Mouse (Mus musculus) right cerebral cortex, postnatal 4 days (tissue): ENCODE measurements around the gene Kif1a.
A peak's percentile ranks its signal among the peaks of the same experiment; 100 is the strongest.

ENCODE experiments used
- DNase-seq: peaks from one replicate; pipeline ENCODE4 v3.0.0-alpha.2; 2022

Gene Kif1a

GRCm38 (mm10) chr1:93101571-93102061 lies at the start of gene Kif1a:
Kif1a (minus strand) TSS chr1:93101951.
- DNase-seq, result peak; percentile 91

DNA sequence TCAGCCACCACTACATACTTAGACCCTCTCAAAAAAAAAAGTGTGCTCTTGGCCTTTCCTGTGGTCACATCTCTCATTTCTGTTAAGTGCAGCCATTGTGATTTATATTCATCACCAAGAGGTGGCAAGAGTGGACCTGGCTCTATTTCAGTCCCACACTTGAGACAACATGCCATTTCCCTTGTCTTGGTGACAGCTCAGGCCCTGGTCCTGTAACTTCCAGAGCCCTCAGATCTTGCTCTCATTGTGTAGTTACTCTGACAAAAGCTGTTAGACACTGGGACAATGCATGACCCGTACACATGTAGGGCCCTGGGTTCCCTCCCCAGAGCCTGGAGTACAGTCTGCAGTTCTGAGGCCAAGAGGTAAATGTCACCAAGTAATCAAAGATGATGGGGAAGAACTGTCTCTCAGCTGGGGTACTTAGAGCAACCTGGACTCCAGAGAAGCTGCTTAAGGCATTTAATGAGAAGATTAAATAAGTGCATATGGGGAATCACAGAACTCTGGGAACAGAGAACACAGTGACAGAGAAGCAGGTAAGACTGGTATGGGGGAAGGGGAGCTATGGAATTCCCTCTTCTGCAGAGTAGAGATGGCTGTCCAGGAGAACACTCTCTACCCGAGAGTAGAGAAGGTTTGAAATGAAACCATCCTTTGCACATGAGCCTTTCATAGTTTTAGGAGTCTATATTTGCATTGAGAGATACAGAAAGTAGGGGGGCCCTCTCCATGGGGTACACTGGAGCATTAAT lies 49.3 kb upstream of the Kif1a start:
- DNase-seq, result no peak

DNA sequence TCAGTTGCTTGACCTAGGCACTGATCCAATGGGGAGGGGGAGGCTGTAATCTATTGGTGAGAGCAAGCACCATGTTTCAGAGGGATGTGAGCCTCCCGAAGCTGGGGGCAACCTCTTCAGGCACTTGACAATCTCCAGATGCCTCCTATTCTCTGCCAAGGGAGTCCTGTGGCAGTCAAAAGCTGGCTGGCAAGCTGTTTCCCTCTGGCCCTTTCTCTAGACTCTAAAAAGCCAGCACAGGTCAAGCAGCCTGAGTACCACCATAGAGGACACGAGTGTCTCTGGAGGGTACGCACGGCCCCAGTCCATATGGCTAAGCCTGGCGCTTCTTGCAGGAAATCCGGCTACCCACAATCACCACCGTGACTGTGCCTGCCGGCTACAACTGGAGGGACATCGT lies 42.4 kb upstream of the Kif1a start:
- DNase-seq, result no peak

DNA sequence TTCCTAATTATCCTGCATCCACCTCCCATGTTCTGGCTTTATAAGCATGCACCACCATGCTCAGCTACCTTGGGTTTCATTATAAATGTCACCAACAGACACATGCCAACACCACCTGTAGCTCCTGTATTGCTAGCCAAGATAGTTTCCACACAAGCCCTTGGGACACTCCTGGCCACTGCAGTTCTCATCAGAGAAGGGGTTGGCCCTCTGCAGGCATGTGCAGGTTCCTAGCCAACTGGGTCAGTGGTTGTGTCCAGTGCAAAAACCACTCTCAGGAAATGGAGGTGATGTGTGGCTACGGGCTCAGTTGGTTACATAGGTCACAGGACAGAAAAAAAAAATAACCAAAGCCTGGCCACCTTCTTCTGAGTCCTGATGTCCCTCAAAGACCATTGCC lies 41.1 kb upstream of the Kif1a start:
- no peak for DNase-seq

DNA sequence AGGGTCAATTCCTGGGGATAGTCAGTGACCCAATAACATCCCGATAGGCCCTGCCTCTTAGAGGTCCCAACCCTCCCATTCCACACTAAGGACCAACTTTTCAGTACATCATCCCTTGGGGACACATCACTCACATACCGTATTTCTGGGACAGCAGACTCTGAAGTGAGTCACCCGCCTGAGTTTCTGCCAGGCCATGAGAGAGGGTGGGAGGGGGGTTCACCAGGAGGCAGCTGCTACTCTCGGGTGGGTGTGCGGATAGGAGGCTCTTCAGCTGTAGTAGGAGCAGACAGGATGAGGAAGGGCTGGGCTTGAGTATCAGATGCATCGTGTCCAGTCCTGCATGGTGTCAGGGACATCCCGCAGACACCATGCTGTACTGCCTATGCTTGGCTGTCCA lies 38.0 kb upstream of the Kif1a start:
- no peak for DNase-seq

- DNase-seq, result no peak
Observed at GRCm38 (mm10) chr1:93138534-93138933, 36.8 kb upstream of the Kif1a start.

GRCm38 (mm10) chr1:93135036-93135526 lies 33.3 kb upstream of the Kif1a start, which contains the start of gene Agxt:
Agxt (plus strand) TSS chr1:93135240.
- no peak for DNase-seq

DNA sequence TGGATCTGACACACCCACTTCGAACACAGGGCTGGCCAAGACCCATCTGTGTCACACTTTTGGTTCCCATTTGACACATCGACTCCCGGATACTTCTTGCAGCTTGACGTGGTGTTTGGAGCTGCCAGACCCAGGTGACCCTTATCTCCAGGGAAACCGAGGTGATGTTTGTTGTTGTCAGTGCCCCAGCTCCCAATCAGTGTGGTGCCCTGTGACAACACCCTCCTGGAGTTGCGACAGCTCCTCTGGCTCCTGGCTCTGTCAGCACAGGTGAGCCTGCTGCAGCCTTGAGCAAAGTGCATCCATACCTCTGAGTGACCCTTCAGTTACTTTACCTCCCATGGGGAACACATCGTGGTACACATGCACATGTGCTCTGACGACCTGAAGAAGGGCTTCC lies 30.9 kb upstream of the Kif1a start:
- DNase-seq, result no peak

DNA sequence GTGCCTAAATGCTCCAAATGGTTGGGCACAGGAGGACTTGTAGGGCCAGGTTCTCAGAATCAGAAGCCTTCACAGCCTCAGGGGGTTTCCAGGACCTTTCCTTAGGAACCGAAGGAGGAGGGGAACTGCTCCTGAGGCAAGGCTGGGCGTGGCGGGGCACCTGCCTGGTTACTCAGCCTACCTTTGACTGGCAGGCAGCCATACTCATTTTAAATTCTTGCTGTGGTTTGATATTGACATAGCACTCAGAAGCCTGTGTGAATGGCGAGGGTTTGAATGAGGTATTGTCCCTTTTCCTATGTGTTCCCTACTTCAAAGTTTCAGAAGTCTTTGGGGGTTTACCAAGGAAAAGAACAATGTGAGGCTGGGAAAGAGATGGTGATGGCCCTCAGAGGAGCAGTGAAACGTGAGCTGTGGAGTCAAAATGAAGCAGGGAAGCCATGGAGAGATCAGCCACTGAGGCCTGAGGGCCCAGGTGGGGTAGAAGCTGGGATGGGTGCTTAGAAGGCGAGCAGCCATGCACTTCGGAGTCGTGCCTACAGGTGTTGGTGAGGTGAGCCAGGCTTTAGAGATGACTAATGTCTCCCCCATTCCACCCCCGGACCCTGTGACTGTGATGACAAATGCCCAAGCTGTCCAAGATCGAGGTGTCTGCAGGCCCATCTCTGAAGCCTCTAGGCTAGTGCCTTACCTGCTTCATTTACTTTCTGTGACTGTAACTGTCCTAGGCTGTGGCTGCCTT lies 28.7 kb upstream of the Kif1a start:
- no peak for DNase-seq

- peak; percentile 79 for DNase-seq
Observed at GRCm38 (mm10) chr1:93128710-93129349, 27.1 kb upstream of the Kif1a start.

DNA sequence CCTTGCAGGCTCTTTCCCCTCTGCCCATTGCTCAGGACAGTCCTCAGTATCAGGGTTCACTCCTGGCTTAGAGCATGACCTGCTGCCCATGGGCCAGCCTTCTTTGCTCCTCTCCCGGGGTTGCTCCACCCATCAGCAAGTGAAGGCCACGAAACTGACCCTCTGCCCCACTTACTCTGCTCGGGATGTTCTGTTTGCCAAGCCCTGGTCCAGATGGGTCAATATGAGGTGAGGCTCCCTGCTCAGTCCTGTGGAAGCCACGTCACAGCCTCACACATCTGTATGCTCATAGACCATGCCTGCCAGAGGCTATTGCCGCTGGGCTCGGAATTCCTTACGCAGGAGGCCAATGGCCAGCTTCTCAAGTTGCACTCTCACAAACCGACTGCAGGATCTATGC lies 26.5 kb upstream of the Kif1a start:
- no peak for DNase-seq

DNA sequence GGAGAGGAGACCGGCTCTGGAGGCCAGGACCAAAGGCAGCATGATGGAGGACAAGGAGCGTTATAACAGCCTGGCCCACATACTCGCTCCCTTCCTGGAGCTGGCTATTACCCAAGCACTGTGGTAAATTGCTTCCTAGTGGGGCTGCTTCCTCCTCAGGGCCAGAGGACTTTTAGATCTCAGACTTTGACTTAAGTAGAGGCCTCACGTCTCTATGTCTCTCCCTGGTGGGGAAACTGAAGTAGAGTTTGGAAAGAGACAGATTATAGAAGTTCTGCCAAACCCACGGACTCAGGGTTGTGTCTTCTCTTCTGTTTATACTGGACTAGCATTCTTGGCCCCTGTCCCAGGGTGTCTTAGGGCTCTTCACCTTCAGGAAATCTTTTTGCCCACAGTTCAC lies 23.5 kb upstream of the Kif1a start:
- DNase-seq, result no peak

- no peak for DNase-seq
Observed at GRCm38 (mm10) chr1:93124066-93124465, 22.3 kb upstream of the Kif1a start.

DNA sequence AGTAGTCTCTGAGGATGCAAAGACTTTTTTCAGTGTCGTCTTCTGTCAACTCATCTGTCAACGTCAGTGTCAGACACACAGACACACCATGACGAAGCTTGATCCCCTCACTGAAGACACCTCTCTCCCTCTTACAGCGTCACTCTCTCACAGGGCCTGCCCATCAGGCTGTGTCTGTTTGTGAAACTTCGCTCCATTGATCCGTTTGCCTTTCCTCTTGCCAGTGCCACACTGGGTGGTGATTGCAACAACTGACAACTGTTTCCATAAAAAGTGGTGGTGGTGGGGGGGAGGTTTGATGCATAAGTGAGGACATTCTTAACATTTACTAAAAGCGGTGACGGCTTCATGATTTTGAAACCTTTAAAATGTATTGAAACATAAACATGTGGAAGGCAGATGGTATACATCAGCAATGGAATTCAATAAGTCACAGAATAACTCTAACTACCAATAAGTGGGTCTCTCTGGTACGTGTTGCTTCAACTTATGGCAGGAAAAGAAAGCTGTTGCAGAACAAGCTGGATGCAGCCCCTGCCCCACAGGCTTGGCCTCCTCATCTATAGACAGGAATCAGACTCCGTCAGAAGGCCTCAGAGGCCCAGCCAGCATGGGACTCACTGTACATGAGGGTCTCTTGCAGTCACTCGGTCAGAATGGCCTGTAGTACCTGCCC lies 21.6 kb upstream of the Kif1a start:
- no peak for DNase-seq

DNA sequence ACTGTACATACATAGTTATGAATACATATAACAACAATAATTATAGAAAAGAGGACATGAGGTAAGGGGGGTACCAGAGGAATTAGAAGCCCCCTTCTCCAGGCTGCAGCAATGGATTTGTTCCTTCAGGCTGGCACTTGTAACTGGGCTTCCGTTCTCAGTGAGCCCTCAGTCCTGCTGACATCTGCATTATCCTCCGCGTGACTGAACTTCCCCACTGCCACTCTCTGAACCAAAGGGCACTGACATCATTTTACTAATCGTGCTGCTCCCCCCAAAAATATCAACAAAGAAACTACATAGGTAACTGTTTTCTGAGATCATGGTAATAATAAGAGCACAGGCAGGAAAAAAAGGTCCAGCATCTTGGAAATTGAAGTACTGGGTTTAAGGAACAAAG lies 17.1 kb upstream of the Kif1a start:
- DNase-seq, result no peak

DNA sequence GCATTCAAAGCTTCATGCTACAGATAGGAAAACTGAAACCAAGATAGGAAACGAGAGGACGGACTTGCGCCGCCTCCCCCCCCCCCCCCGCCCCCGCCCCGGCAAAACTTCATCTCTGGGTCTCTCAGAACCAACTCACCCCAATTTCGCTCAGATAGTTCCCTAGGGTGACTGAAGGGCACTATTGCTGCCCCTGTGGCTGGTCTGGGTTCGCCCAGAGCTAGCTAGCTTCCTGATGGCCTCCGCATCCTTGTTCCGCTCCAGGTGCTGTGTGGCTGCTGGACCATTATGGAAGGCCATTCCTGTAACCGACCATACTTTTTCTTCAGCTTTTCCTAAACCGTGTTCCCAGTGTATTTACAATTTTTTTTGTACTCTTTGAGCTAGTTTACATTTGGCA lies 13.7 kb upstream of the Kif1a start:
- DNase-seq, result no peak

- DNase-seq, result peak; percentile 78
Observed at GRCm38 (mm10) chr1:93114713-93115463, 13.1 kb upstream of the Kif1a start.

- DNase-seq, result no peak
Observed at GRCm38 (mm10) chr1:93102700-93103099, 949 bp upstream of the Kif1a start.

DNA sequence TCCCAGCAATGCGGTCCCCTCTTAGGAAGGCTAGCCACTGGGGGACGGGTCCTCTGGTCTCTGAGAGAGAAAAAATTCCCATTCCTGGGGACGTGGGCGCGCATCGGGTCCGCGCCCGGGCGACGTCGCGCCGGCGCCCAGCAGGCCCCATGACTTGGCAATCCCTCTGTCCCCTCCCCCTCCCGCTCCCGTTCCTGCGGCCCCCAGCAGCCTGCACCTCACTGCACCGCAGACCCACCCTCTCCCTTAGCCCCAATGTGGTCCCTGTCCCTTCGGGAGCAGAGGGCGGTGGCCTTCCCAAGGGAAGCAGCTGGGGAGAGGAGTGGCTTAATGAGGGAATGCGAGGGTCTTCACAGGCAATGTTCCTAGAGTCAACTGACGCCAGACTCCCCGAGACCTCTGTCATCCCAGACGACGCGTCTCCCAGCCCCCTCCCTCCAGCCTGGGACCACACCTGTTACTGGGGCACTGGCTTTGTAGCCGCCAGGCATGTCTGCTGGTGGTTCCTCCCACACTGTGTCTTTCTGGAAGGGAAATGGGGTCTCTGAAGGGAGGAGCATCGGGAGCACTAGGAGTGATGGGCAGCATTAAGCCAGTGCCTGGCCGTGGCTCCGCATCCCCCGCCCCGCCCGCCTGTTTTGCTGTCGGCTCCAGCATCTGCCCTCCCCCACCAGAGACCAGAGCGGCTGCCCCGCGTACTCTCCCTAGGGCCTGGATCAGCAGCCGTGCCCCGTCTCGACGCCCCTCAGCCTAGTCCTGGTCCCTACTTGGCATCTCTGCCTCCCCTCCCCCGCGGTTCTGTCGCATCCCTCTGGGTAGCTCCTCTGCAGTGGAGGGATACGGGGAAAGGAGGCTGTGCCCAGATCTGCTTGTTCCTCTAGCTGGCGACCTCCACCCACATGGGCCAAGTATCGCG lies 917 bp downstream of the Kif1a start:
- DNase-seq, result peak; percentile 80

- DNase-seq, result peak; percentile 57
Observed at GRCm38 (mm10) chr1:93100243-93100575, 1.5 kb downstream of the Kif1a start.

DNA sequence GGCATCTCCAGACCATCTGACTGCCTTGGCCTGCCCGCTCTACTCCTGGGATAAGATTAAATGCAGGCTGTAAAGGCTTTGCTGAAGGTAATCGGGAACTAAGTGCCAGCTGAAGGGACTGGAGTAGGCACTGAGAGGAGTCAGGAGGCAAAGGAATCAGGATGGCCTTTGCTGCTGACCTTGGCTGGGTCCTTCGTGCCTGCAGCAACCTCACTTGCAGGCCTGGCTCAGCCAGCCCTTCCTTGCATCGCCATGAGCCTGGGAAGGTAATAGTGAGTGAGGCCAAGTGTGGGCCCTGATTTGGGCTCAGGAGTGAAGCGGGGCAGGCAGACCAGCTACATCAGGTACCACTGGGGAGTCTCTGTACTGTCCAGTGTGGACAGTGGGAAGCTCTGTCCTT lies 2.8 kb downstream of the Kif1a start:
- DNase-seq, result no peak
